Mouse (Mus musculus) heart, postnatal 4 days (tissue): ENCODE measurements around the gene Sprr2a2. TPM values are rescaled to one million over a fixed set of nuclear protein-coding genes. Genes with fewer than 3 reads are reported as not detected.
"Not testable (repeated sequence)": the region's sequence is repeated elsewhere in the genome, so short reads cannot be mapped to it uniquely, and the experiment has no call there.

Experiments
- DNase-seq: peaks from one replicate; pipeline ENCODE4 v3.0.0; 2021
- total RNA-seq, 2 experiments: library from RNA; stranded (reverse); gene quantifications; 2 replicates each; pipeline ENCODE4 v1.2.3; 2021

The Sprr2a2 gene
- 1 to 10 TPM; 4.0 to 5.1 TPM for total RNA-seq

DNA sequence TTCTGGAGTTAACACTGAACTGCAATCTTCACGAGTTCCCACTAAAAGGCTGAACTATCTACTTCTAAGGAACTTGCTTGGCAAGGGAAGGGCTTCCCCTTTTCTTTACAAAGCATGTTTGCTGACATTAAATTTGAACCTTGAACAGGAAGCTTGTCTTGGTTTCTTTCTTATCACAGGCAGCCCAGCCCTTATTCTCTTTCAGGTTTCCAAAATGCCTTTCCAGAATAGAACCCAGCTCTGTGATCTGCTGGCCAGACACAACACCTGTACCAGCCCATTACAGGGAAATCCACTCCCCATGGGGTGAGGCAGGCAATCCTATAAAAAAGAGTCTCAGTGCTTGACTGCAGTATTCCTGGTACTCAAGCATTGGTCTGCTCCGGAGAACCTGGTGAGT lies at the start of gene Sprr2a2, which contains the start of gene Sprr2a1:
TSS of gene Sprr2a2 (plus strand) at position 352 of the 400 bp plus-strand sequence.
TSS of gene Sprr2a1 (plus strand) at position 231 of the 400 bp plus-strand sequence.
- DNase-seq = not testable (repeated sequence)

DNA sequence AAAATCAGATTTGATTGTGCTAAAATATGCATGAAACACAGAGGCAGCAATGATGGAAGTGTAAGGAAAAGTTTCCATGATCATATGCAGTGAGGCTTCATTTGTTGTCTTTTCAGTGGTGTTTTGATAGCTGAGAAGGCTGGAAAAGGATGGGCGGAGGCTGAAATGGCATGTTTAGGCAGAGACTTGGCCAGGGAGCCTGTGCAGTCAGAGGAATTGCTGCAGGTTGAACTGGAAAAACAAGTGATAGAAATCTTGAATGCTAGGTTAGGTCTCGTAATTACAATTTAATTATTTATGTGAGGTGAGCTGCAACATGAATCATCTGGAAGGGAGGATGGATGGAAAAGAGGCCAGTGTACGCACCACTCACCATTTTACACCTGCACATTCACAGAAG lies 45.9 kb upstream of the Sprr2a2 start:
- DNase-seq = no peak

DNA sequence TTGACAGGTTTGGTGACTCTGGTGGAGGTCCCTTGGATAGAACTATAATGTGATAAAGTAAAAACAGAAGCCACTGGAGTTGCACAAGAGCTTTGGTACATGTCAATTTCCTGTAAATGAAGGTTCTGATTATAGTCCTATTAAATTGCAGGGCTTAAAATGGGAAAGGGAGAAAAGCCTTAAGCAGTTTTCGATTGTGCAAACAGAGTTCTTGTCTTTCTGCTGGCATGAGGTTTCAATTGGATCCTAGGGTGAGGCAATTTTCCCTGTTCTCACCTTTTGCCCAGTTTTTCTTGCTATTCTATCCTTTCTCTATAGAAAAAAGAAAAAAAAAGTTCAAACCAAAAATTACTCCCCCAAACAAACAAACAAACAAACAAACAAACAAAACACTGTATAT lies 38.8 kb upstream of the Sprr2a2 start:
- DNase-seq = no peak

DNA sequence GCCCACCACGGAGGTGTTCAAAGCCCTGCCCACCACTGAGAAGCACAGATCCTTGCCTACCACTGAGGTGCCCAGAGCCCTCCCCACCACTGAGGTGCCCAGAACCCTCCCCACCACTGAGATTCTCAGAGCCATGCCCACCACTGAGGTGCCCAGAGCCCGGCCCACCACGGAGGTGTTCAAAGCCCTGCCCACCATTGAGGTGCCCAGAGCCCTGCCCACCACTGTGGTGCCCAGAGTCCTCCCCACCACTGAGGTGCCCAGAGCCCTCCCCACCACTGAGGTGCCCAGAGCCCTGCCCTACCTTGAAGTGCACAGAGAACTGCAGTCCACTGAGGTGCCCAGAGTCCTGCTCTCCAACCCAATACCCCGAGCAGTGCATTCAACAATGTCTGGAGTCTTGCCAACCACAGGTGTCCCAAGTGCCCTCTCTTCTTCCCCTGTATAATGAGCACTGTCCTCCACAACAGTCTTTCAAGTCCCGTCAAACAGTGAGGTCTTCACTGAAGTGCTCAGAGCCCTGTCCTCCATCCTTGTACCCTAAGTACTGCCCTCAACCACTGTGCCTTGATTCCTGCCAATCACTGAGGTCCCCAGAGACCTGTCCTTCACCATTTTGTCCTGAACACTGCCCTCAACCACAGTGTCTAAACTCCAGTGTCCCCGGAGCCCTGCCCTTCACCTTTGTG lies 20.1 kb upstream of the Sprr2a2 start:
- no peak for DNase-seq

DNA sequence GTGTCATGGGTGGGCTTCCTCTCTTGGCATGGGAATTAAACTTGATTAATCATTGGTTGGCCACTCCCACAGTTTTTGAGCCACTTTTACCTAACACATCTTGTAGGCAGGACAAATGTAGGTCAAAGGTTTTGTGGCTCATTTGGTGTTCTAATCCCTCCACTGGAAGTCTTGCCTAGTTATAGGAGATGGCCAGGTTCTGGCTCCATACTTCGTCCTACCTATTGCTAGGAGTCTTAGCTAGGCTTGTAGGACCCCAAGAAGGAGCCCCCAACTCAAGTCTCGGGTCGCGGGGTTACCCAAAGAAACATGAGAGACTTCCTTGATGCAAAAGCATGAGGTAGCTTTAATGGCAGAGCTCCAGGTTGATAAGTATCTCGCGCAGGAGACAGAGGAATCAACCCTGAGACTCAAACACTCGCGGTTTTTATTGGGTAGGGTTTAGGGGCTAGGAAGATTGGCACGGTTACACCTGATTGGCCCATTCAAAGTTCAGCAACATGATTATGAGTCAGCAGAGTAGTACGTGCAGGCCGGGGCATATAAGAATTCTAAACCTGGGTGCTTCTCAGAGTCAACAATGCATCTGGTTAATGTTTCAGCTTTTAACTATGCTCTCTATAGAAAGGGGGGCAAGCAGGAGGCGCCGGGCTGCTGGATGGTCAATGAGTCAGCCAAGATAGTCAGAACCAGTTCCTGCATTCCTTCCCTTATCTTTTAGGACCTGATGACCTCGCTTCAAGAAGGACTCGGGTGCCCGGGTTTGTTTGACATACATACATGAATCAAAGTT lies 4.4 kb upstream of the Sprr2a2 start:
- DNase-seq = not testable (repeated sequence)

DNA sequence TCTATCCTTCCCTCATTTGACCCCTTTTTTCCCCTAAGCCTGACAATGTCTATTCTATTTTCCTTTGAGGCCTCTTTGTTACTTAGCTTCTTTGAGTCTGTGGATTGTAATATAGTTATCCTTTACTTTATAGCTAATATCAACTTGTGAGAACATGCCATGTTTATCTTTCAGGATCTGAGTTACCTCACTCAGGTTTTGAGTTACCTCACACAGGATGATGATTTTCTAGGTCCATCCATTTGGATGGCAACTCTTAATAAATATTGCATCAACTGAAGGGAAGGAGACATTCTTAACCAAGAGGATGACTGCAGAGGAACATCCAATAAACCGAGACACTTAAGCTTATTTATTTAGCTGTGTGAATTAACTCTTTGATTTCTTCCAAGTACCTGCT lies 3.7 kb upstream of the Sprr2a2 start:
- not testable (repeated sequence) for DNase-seq

DNA sequence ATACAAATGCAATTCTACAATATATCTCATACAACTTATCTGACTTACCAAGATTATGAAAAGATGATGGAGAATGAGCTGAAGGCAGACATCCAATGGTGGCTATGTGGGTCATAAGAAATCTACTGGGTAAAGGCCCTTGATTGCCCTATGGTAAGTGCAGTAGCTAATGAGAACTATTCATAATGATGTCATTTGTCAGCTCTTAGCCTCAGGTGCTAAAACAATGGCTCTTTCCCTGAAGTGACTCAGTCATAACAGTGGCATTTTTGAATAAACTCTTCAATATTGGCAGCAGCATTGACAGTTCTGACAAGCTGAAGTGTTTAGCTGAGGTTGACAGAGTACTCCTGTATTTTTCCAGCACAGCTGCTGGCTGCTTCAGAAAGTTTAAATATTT lies 2.1 kb upstream of the Sprr2a2 start:
- not testable (repeated sequence) for DNase-seq

DNA sequence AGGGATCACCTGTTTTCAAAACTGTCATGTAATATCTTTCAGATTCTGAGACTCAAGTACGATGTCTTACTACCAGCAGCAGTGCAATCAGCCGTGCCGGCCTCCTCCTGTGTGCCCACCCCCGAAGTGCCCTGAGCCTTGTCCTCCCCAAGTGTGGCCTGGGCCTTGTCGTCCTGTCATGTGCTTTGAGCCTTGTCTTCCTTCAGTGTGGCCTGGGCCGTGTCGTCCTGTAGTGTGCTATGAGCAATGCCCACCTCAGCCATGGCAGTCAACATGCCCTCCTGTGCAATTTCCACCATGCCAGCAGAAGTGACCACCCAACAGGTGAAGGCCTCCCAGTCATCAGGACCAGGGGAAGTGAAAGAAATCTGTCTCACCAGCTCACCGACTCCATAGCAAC lies 3.3 kb downstream of the Sprr2a2 start:
- not testable (repeated sequence) for DNase-seq

DNA sequence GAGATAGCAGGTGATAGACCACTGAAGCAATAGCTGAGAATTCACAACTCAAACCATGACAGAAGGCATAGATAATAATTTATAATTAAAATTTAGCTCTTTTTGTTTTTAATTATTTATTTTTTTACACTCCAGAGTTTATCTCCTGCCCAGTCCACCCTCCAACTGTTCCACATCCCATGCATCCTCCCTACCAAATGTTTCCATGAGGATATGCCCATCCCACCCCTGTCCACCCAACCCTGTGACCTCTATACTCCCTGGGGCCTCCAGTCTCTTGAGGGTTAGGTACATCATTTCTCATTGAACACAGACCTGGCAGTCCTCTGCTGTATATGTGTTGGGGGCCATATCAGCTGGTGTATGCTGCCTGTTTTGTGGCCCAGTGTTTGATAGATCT lies 8.0 kb downstream of the Sprr2a2 start:
- not testable (repeated sequence) for DNase-seq

DNA sequence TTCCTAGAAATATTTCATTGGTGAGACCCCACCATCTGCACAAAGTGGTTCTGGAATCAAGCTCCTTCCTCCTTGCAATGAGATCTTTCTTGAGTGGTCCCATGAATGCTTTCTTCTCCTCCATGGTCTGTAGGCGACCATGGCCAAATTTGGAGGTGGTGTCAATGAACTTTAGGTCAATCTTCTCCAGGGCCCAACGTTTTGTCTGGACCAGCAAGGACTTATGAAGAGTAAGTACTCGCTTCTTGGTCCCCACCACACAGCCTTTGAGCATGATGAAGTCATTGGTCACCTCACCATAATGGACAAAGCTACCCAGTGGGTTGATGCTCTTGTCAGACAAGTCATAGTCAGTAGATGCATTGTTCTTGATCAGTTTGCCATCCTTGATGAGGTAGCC lies 11.7 kb downstream of the Sprr2a2 start:
- not testable (repeated sequence) for DNase-seq

DNA sequence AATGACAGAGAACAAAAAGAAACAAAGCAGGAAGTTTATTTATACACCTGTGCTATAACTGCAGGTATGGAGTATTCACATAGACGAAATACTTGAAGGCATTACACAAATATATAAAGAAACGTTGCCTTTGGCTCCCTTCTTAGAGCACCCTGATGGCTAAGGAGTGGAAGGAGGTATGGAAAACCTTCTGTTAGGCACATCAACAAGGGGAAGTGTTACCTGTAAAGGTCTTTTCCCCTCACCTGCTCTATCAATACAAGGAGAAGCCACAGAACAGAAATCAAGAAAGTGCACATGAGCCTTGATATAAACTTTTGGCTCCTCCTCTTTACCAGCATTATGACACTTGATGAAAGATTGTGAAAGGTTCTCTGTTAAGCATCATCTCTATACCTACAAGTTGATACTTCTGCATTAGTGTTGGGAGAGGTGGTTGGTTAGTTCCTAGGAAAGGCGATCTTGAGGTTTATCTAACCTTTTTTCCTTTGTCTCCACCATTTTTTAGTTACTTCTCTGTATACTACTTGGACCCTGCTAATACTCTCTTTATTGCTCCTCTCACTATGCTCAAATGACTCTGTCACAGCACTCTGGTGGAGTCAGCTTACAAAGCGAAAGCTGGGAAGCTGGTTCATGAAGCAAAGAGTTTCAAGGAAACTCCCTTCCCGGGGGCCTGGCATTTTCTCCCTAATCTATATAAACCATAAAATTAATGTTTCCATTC lies 20.9 kb downstream of the Sprr2a2 start:
- DNase-seq = not testable (repeated sequence)

DNA sequence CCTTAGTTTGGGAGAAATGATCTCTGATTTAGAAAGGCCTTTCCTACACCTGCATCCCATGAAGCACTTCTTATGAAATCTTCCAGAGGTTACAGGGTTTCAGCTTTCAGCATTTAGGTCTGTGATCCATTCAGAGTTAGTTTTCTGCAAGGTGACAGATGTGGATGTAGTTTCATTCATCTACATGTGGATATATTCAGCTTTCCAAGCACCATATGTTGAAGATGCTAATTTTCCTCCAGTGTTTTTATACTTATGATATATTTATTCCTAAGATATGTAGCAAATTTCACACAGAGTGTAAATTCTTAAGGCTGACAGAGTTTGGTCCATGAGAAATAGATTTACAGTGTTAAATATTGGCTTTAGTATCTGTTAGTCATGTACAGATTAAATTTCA lies 23.0 kb downstream of the Sprr2a2 start:
- DNase-seq = not testable (repeated sequence)

DNA sequence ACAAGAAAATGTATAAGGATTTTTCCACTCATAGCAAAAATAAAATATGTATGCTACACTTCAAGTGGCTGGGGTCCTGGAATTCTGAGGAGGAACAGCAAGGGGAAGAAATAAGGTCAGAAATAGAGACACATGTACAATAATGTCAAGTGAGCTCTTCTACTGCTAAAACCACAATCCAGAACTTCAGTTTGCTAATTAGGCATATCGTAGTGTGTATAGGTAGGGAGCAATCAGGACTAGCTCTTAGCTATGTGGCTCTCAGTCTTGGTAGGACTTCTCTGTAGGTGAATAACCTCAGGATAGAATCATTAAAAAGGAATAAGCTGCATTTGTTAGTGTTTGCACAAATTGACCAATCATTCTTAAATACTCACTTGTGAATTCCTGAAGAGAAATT lies 23.5 kb downstream of the Sprr2a2 start:
- DNase-seq = not testable (repeated sequence)

DNA sequence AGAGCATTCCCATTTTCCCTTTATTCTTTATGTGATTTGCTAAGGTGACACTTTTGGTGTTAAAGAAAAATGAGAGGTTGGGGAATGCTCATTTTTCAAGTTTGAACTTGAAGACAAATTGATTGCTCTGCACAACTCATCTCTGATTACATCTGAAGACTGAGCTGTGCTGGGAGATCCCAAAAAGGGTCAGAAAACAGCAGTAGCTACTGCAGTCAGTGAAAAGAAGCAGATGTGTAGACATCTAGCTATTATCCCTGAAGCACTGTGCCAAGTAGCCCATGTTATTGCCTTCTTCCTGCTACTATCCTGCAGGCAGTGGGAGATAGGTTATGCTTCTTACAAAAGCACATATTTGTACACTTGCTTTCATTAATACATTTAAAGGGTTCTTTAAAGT lies 29.1 kb downstream of the Sprr2a2 start:
- not testable (repeated sequence) for DNase-seq

DNA sequence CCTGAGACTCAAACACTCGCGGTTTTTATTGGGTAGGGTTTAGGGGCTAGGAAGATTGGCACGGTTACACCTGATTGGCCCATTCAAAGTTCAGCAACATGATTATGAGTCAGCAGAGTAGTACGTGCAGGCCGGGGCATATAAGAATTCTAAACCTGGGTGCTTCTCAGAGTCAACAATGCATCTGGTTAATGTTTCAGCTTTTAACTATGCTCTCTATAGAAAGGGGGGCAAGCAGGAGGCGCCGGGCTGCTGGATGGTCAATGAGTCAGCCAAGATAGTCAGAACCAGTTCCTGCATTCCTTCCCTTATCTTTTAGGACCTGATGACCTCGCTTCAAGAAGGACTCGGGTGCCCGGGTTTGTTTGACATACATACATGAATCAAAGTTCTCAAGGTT lies 30.5 kb downstream of the Sprr2a2 start:
- not testable (repeated sequence) for DNase-seq

DNA sequence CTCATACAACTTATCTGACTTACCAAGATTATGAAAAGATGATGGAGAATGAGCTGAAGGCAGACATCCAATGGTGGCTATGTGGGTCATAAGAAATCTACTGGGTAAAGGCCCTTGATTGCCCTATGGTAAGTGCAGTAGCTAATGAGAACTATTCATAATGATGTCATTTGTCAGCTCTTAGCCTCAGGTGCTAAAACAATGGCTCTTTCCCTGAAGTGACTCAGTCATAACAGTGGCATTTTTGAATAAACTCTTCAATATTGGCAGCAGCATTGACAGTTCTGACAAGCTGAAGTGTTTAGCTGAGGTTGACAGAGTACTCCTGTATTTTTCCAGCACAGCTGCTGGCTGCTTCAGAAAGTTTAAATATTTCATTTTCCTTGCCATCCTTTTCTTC lies 32.8 kb downstream of the Sprr2a2 start:
- DNase-seq = not testable (repeated sequence)

DNA sequence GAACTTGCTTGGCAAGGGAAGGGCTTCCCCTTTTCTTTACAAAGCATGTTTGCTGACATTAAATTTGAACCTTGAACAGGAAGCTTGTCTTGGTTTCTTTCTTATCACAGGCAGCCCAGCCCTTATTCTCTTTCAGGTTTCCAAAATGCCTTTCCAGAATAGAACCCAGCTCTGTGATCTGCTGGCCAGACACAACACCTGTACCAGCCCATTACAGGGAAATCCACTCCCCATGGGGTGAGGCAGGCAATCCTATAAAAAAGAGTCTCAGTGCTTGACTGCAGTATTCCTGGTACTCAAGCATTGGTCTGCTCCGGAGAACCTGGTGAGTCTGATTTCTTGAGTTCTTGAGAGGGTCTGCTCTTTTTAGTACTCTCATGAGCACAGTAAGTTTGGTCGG lies 34.7 kb downstream of the Sprr2a2 start:
- not testable (repeated sequence) for DNase-seq

DNA sequence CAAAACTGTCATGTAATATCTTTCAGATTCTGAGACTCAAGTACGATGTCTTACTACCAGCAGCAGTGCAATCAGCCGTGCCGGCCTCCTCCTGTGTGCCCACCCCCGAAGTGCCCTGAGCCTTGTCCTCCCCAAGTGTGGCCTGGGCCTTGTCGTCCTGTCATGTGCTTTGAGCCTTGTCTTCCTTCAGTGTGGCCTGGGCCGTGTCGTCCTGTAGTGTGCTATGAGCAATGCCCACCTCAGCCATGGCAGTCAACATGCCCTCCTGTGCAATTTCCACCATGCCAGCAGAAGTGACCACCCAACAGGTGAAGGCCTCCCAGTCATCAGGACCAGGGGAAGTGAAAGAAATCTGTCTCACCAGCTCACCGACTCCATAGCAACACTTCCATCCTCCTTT lies 38.1 kb downstream of the Sprr2a2 start:
- DNase-seq = not testable (repeated sequence)

DNA sequence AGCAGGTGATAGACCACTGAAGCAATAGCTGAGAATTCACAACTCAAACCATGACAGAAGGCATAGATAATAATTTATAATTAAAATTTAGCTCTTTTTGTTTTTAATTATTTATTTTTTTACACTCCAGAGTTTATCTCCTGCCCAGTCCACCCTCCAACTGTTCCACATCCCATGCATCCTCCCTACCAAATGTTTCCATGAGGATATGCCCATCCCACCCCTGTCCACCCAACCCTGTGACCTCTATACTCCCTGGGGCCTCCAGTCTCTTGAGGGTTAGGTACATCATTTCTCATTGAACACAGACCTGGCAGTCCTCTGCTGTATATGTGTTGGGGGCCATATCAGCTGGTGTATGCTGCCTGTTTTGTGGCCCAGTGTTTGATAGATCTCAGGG lies 42.8 kb downstream of the Sprr2a2 start:
- not testable (repeated sequence) for DNase-seq

DNA sequence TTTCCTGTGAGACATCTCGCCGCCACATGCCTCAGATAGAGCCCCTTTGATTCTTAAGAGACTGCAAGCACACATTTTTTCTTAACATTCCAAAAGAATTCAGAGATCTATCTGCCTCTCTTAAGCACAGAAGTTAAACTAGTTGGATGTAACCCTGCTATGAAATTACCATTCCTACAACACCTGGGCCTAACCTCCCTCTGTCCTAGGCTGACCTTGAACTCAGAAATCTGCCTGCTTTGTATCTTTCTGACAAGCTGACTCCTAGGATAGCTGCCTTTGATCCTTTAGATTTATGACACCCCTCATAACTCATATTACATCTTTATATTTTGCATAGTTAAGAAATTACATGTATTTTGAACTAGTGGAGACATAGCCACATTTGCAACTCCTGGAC lies 47.7 kb downstream of the Sprr2a2 start:
- not testable (repeated sequence) for DNase-seq

DNA sequence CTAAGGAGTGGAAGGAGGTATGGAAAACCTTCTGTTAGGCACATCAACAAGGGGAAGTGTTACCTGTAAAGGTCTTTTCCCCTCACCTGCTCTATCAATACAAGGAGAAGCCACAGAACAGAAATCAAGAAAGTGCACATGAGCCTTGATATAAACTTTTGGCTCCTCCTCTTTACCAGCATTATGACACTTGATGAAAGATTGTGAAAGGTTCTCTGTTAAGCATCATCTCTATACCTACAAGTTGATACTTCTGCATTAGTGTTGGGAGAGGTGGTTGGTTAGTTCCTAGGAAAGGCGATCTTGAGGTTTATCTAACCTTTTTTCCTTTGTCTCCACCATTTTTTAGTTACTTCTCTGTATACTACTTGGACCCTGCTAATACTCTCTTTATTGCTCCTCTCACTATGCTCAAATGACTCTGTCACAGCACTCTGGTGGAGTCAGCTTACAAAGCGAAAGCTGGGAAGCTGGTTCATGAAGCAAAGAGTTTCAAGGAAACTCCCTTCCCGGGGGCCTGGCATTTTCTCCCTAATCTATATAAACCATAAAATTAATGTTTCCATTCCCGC lies 55.8 kb downstream of the Sprr2a2 start:
- not testable (repeated sequence) for DNase-seq

DNA sequence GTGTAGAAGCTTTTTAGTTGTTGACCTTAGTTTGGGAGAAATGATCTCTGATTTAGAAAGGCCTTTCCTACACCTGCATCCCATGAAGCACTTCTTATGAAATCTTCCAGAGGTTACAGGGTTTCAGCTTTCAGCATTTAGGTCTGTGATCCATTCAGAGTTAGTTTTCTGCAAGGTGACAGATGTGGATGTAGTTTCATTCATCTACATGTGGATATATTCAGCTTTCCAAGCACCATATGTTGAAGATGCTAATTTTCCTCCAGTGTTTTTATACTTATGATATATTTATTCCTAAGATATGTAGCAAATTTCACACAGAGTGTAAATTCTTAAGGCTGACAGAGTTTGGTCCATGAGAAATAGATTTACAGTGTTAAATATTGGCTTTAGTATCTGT lies 57.8 kb downstream of the Sprr2a2 start:
- DNase-seq = not testable (repeated sequence)

DNA sequence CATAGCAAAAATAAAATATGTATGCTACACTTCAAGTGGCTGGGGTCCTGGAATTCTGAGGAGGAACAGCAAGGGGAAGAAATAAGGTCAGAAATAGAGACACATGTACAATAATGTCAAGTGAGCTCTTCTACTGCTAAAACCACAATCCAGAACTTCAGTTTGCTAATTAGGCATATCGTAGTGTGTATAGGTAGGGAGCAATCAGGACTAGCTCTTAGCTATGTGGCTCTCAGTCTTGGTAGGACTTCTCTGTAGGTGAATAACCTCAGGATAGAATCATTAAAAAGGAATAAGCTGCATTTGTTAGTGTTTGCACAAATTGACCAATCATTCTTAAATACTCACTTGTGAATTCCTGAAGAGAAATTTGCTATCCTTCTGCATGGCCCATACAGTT lies 58.3 kb downstream of the Sprr2a2 start:
- not testable (repeated sequence) for DNase-seq
